Comparison of ENCODE assay signal across 8 mouse cellular contexts in the genomic region with DNA sequence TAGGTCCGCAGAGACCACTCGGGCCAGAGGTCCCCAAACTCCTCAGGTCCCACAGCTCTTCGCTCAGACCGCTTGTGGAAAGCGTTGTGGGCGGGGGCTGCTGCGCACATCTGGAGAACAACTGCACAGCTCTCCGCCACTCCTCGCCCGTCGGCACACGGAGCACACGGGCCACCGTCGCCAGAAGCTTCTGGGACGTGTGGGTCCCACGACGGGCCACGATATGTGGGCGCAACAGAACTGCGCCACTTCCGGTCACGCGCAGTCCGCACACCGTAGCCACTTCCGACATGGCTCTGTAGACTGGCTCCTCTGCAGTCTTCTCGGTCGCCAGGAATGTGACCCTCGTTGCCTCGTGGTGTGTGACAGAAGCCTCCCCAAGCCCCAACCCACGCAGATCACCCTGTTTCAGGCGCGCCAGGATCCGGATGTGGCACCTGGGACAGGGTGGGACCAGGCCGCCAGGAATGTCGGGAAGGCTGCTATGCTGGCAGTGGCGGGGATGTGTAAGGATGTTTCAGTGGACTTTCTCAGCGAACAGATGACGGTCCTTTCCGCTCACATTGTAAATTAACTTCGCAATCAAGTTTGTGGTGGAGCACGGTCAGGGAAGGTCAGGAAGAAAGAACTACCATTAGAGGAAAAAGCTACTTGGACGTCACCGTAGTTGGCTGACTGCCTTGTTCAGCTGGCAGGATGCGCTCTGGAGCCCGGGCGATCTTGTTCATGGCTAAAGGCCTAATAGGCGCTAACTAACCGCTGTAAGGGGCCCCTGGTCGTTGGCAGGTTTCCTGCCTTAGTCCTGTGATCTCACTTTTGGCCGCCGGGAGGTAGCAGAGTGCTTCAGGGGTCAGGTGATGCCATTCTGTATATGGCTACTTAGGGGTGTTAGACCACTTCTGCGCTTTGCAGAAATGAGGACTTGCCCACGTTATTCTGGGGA. TPM values are rescaled to one million over a fixed set of nuclear protein-coding genes. Genes with fewer than 3 reads are reported as not detected.
DNase-seq lines count a peak whose midpoint lies in the region; ATAC-seq and TF ChIP-seq lines count a peak whose summit lies in the region.

No protein-coding gene starts in this region.

- no peaks in the 10 kb centered on the region for H3K9me3 ChIP-seq in forebrain, postnatal 0 days (ENCODE audit: low read length)
- H3K9me3 ChIP-seq in lung, postnatal 0 days (ENCODE audit: low read length), result no peaks in the 10 kb centered on the region

- peak; percentile 90 for DNase-seq in MN1 (ENCODE audit: low spot score)
- DNase-seq in cerebellum, adult 8-10 months, result peak; percentile 85
- peak; percentile 94 for DNase-seq in forebrain, postnatal 0 days
- peak; percentile 88 for DNase-seq in heart, postnatal 4 days
- peak; percentile 82 to 85 for DNase-seq in layer of hippocampus, postnatal 10 days (ENCODE audit: low spot score in 2 of 2)
- DNase-seq in lung, postnatal 0 days (ENCODE audit: low spot score), result peak; percentile 94
- peak; percentile 70 for DNase-seq in ovary, postnatal 10 days (ENCODE audit: low spot score)
- DNase-seq in thymus, postnatal 0 days (ENCODE audit: low spot score), result peak; percentile 65

- peaks cover 4% of the 10 kb centered on the region; the same call in 1 of the 2 replicates for H3K4me1 ChIP-seq in forebrain, postnatal 0 days (ENCODE audit: insufficient read depth)
- H3K4me1 ChIP-seq in lung, postnatal 0 days (ENCODE audit: insufficient read depth, low read depth, low read length), result peaks cover 12% of the 10 kb centered on the region

- peak; percentile 35 for TF ChIP-seq EP300 in lung, postnatal 0 days (IDR thresholded peaks at IDR 0.05)

- peaks cover 21% of the 10 kb centered on the region for H3K36me3 ChIP-seq in forebrain, postnatal 0 days (ENCODE audit: insufficient read depth)
- H3K36me3 ChIP-seq in lung, postnatal 0 days (ENCODE audit: insufficient read depth, low read length), result peaks cover 3% of the 10 kb centered on the region; the same call in 1 of the 2 replicates

- peak; percentile 93 for ATAC-seq in forebrain, postnatal 0 days
- ATAC-seq in lung, postnatal 0 days, result peak; percentile 94

- peak; percentile 63 for TF ChIP-seq CTCF in forebrain, postnatal 0 days (IDR thresholded peaks at IDR 0.05; ENCODE audit: low read depth)
- peak; percentile 75 for TF ChIP-seq CTCF in lung, postnatal 0 days (IDR thresholded peaks at IDR 0.05)

- H3K4me3 ChIP-seq in forebrain, postnatal 0 days (ENCODE audit: low read depth, low read length), result peak overlapping the region; percentile 65
- peak overlapping the region; percentile 67 for H3K4me3 ChIP-seq in lung, postnatal 0 days (ENCODE audit: low read depth, low read length)

- H3K4me2 ChIP-seq in forebrain, postnatal 0 days (ENCODE audit: low read depth), result peak overlapping the region; percentile 75
- H3K4me2 ChIP-seq in lung, postnatal 0 days (replicated peaks; ENCODE audit: low read depth, low read length), result peak overlapping the region; percentile 86

- H3K9ac ChIP-seq in forebrain, postnatal 0 days, result peak overlapping the region; percentile 79
- peak overlapping the region; percentile 70 for H3K9ac ChIP-seq in lung, postnatal 0 days (replicated peaks; ENCODE audit: low read depth)

- 2% methylated on average over 55 of the region's 55 CpGs for WGBS in forebrain, postnatal 0 days
- WGBS in lung, postnatal 0 days, result under 1% methylated on average over 55 of the region's 55 CpGs

- no peaks in the 10 kb centered on the region for H3K27me3 ChIP-seq in forebrain, postnatal 0 days (ENCODE audit: insufficient read depth, low read length)
- H3K27me3 ChIP-seq in lung, postnatal 0 days (replicated peaks; ENCODE audit: insufficient read depth, low read length), result no peaks in the 10 kb centered on the region

- H3K27ac ChIP-seq in forebrain, postnatal 0 days (ENCODE audit: low read depth, low read length), result peak overlapping the region; percentile 95
- H3K27ac ChIP-seq in lung, postnatal 0 days (ENCODE audit: low read length), result peak overlapping the region; percentile 98

RNA-seq across cellular contexts. Expression of a gene that starts 5.5 kb away (rescaled TPM):
- 23.1 and 28.7 TPM in 2 replicates for total RNA-seq in forebrain, postnatal 0 days (2014; rRNA removed)
- polyA plus RNA-seq in forebrain, postnatal 0 days (2015; fragmentation: Nextera tagmentation; extraction: Ambion mirVana), result 12.7 and 17.4 TPM in 2 replicates
- 10 to 100 TPM; 12.9 to 13.4 TPM for total RNA-seq in heart, postnatal 4 days (2021)
- 10 to 100 TPM; 36.5 to 40.4 TPM for total RNA-seq in layer of hippocampus, postnatal 10 days (2021)
- polyA plus RNA-seq in lung, postnatal 0 days (2015; fragmentation: Nextera tagmentation; extraction: Ambion mirVana), result 5.8 and 6.3 TPM in 2 replicates
- polyA plus RNA-seq in thymus, postnatal 0 days (2015; fragmentation: Nextera tagmentation; extraction: Ambion mirVana), result 3.3 and 4.0 TPM in 2 replicates

RNA-seq across cellular contexts. Expression of a gene that starts 5.6 kb away (rescaled TPM):
- total RNA-seq in forebrain, postnatal 0 days (2014; rRNA removed), result 266 and 507 TPM in 2 replicates
- 102 and 129 TPM in 2 replicates for polyA plus RNA-seq in forebrain, postnatal 0 days (2015; fragmentation: Nextera tagmentation; extraction: Ambion mirVana)
- 100 to 1,000 TPM; 151 to 169 TPM for total RNA-seq in heart, postnatal 4 days (2021)
- total RNA-seq in layer of hippocampus, postnatal 10 days (2021), result 100 to 1,000 TPM; 155 to 179 TPM
- 78.4 and 82.5 TPM in 2 replicates for polyA plus RNA-seq in lung, postnatal 0 days (2015; fragmentation: Nextera tagmentation; extraction: Ambion mirVana)
- polyA plus RNA-seq in thymus, postnatal 0 days (2015; fragmentation: Nextera tagmentation; extraction: Ambion mirVana), result 269 and 272 TPM in 2 replicates

RNA-seq across cellular contexts. Expression of a gene that starts 14.9 kb away (rescaled TPM):
- total RNA-seq in forebrain, postnatal 0 days (2014; rRNA removed), result 18.9 and 26.9 TPM in 2 replicates
- polyA plus RNA-seq in forebrain, postnatal 0 days (2015; fragmentation: Nextera tagmentation; extraction: Ambion mirVana), result 22.8 and 24.6 TPM in 2 replicates
- 10 to 100 TPM; 12.4 to 13.5 TPM for total RNA-seq in heart, postnatal 4 days (2021)
- 10 to 100 TPM; 23.2 to 26.9 TPM for total RNA-seq in layer of hippocampus, postnatal 10 days (2021)
- 19.5 and 20.1 TPM in 2 replicates for polyA plus RNA-seq in lung, postnatal 0 days (2015; fragmentation: Nextera tagmentation; extraction: Ambion mirVana)
- polyA plus RNA-seq in thymus, postnatal 0 days (2015; fragmentation: Nextera tagmentation; extraction: Ambion mirVana), result 13.1 and 13.6 TPM in 2 replicates

Comparison
In these comparisons a context has a peak if more than half of its experiments do, and no peak if none do; other contexts are left out.
1. Peak in every context shown above with its lines: DNase-seq, ATAC-seq, H3K4me3 ChIP-seq and H3K27ac ChIP-seq.